Mouse (Mus musculus) brain, adult 2 months (tissue): Measurements from ENCODE around the gene Olfr134.
"Not testable (repeated sequence)": the region's sequence is repeated elsewhere in the genome, so short reads cannot be mapped to it uniquely, and the experiment has no call there.

ENCODE experiments used
- DNase-seq: peaks from one replicate; pipeline ENCODE4 v3.0.0; 2011; ENCODE audit warnings: low read depth, low spot score

Gene Olfr134

DNA sequence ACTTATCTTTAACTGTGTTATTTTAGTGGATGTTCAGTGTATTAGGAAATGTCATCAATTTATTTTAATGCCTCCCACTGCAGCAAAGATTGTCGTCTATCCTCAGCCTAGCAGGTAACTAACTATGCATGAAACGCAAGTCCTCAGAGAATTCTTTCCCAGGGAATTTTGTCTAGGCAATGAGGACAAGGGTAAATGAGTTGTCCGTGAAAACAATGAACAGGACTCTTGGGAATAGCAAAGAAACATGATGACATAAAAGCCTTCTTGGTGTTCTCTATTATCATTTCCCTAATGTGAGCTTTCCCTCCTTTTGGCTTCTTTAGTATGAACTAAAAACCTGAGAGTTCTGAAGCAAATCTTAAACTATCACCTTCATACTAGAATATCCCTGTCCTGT is at the start of gene Olfr134:
Gene Olfr134 (plus strand): TSS at position 301 of the 400 bp plus-strand sequence.
- DNase-seq: no peak

GRCm38 (mm10) chr17:38124199-38124598 is 47.0 kb upstream of the Olfr134 start:
- DNase-seq: not testable (repeated sequence)

GRCm38 (mm10) chr17:38125371-38125770 is 45.8 kb upstream of the Olfr134 start:
- DNase-seq: not testable (repeated sequence)

GRCm38 (mm10) chr17:38134426-38134825 is 36.8 kb upstream of the Olfr134 start, which contains the start of gene Olfr132:
Gene Olfr132 (minus strand): TSS chr17:38134526.
- no peak for DNase-seq

DNA sequence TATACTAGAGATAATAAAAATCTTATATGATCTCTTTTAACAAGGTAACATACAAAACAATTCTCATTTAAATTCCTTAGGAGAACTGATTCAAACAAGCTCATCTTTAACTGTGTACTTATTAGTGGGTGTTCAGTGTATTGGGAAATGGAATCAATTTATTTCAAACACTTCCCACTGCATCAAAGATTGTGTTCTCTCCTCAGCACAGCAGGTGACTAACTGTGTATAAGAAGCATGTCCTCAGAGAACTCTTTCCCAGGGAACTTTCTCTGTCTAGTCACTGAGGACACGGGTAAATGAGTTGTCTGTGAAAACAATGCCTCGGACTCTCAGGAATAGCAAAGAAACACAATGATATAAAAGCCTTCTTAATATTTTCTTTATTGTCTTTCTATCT is 26.2 kb upstream of the Olfr134 start, which contains the start of gene Olfr133:
Gene Olfr133 (plus strand): TSS at position 301 of the 400 bp plus-strand sequence.
- peak; percentile 0 for DNase-seq

DNA sequence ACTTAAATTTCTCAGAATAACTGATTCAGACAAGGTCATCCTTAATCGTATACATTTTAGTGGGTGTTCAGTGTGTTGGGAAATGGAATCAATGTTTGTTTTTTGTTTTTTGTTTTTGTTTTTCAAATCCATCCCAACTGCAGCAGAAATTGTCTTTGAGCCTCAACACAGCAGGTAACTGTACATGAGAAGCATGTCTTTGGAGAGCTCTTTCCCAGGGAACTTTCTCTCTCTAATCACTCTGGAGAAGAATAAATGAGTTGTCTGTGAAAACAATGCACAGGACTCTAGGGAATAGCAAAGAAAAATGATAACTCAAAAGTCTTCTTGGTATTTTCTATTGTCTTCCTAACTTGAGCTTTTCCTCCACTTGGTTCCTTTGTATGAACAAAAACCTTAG is 32.8 kb downstream of the Olfr134 start, which contains the start of gene Olfr135:
Gene Olfr135 (plus strand): TSS at position 301 of the 400 bp plus-strand sequence.
- DNase-seq: no peak
